Mouse (Mus musculus) gonadal fat pad, adult 2 months (tissue): Measurements from ENCODE around the gene Trim69. TPM values are rescaled to one million over a fixed set of nuclear protein-coding genes. Genes with fewer than 3 reads are reported as not detected.

Experiments used
- DNase-seq: peaks from one replicate; pipeline ENCODE4 v3.0.0-alpha.2; 2012; ENCODE audit warnings: low read depth
- polyA plus RNA-seq: library from polyadenylated mRNA; depleted of rRNA; stranded (reverse); fragments of >200 nt; gene quantifications from 2 replicates; pipeline ENCODE4 v1.2.3, GENCODE M21; 2012; rRNA removed

Trim69 gene
- polyA plus RNA-seq: 0.15 and 0.23 TPM in 2 replicates

DNA sequence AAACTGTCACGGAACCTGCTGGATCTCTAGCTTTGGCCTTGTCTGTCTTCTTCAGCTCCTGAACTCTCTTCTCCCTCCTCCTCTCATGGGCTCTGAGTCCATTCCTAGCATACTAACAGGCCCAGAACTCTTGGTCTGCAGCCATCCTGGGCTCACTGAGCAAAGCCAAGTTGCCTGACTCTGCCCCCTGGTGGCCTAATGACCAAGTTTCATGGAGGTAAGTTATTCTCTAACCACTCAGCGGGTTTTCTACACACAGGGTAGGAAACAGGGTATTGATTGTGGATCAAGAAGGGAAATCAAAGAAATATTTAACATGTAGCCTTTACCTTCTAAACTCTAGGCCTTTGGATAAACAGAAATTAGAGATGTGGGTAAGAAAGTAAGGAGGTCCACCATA lies at the start of gene Trim69:
TSS of gene Trim69 (plus strand) at position 21 of the 400 bp plus-strand sequence.
- DNase-seq: no peak

DNA sequence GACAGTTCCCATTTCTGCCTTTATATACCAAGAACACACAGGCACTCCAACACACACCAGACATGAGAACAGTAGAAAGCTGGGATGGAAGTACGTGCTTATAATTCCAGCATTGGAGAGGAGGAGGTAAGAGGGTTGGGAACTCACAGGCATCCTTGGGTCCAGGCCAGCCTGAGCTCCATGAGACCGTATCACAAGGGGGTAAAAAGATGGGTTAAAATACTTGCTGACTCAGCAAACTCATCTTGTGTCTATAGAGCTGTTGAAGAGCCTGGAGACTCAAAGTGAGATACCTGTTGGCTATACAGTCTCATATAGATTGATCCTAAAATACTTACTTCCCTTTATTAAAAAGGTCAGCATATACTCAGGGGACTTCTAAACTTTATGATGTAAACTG lies 43.6 kb upstream of the Trim69 start:
- no peak for DNase-seq

DNA sequence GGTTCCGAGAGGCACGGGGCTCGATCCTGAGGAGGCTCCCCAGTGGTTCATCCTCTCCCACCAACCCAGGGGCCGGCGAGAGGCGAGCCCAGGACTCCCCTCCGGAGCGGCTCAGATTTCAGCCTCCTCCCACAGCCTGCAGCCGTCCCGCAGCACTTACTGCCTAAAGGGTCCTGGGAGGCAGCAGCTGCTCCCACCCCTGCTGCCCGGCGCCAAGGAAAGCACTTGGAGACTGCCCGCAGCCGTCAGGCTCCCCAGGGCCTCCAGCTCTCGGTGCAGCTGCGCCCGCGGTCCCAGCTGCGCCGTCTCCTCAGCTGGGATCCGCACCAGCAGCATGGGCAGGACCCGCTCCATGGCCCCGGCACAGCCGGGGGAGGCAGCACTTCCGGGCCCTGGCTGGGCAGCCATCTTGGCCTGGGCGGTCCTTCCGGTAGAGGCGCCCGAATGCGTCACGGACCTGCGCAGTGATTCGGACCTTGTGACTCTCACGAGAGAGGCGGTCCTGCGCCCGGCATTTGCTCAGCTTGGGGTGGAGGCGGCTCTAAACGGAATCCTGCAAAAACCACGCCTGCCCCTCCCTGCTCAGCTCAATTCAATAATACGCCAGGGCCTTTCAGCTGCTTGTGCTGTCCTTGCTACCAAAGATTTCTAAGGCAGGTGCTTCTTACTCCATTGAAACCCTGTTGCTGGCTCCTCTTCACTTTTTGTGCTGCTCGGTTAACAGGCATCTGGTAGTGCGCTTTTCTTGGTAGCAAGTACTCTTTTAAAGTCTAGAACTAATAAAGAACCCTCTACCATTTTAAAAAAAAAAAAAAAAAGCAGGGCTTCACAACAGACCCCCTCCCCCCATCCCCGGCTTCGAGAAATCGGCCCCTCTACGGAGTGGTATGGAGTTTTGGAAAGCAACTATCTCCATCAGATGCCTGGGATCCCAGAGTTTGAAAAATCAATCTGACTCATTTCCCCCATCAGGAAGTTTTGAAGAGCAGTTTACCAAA lies 42.2 kb upstream of the Trim69 start, which contains the start of gene Spg11:
TSS of gene Spg11 (minus strand) at position 426 of the 998 bp plus-strand sequence.
- DNase-seq: peak; percentile 63

DNA sequence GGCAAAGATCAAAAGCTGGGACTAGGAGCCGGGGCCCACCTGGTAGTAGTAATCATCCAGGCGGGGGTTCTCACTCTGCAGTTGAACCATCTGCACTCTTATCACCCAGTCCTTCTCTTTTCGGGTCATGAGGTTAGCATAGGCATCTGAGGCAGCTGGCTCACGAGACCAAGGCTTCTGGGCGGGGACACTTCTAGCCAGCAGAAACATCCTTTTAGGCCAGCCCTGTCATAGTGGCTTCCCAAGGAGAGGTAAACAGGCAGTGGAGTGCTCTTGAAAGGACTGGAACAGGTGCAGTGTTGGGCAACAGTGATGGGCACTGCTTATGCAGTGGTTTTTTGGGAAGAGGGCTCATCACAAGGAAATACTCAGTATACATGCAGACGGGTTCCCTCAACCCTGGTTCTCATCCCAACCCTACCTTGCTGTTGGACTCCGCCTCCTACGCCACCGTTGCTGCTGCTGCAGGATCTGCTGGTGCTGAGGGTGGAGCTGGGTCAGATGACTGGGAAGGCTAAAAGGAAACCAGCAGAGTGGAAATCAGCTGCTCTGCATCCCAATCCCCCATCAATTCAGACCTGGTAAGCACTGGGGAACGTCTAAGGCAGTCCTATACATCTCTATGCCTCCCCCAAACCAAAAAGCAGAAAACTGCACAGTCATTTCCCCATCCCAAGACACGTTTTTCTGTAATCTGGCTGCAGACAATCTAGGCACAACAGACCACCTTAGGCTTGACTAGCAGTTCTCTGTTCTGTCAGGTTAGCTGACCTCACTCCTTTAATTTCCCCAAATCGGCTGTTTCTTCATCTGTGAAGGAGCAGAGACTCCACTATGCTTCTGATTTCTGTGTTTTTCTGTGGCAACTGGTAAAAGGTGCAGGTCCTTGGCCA lies 34.6 kb upstream of the Trim69 start:
- no peak for DNase-seq

DNA sequence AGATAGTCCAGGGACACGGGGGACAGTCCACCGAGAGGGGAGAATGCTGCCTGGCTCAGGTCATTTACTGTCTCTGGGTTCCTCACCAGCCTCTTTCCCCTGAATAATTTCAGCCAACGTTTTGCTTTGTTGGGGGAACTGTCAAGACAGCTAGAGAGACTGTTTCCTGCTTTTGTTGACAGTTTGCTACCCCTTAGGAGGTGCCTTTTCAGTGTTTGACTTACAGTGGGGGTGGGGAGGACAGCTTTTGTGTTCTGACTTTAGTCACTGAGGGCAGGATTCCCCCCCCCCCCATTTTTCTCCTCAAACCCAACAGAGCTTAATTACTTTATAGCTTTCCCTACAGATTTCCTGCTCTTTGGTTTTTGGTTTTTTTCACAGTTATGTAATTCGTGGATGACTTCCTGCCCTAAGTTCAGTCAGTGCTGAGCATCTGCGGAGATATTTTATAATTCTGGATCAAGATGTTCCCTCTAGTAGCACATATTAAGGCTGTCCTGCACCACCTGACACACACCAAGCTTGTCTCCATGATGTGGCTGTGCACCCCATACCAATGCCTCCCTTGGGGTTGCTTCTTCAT lies 33.6 kb upstream of the Trim69 start:
- DNase-seq: no peak

GRCm38 (mm10) chr2:122127635-122128034 lies 32.9 kb upstream of the Trim69 start:
- no peak for DNase-seq

DNA sequence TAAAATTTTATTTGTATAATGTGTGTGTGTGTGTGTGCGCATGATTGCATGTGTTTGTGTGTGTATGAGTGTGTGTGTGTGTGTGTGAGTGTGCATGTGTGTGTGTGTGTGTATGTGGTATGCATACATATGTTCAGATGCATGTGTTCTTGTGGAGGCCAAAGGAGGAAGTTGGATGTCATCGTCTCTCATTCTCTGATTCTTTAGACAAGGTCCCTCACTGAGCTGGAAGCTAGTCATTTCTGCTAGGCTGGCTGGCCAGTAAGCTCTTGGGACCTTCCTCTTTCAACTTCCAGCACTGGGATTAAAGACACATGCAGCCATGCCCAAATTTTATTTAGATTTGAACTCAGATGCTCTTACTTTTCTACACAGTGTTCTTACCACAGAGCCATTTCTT lies 28.4 kb upstream of the Trim69 start:
- no peak for DNase-seq

DNA sequence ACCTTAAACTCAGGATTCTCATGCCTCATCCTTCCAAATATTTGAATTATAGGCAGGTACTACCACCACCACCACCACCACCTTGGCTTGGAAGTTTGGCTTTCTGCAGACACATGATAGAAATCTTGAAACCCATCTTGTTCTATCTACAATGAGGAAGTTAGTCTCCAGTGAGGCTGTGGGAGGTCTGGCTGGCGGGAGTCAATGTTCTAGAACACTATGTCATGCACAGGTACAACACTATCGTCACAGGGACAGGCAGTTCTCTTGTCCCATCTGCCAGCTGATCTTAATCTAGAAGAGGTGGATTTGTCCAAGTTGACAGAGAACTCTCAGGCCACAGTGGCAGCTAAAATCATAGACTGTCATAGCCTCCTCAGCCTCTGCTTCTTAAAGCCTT lies 27.9 kb upstream of the Trim69 start:
- no peak for DNase-seq

- no peak for DNase-seq
Measured at GRCm38 (mm10) chr2:122137839-122138465, 22.5 kb upstream of the Trim69 start.

DNA sequence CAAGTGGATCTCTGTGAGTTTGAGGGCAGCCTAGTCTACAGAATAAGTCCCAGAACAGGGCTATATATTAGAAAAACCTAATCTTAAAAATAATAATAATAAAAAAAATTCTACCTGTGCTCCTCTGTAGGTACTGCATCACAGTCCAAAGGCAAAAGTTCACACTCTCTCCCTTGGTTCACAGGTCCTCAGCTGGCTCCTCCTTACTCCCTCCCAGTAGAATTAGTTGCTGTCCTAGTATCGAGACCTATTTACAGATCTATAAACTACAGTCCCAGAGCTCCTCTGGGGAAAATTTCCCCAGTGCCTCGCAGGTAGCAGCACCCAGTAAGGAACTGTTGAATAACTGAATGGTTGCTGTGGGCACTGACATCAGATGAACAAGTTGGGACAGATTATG lies 19.7 kb upstream of the Trim69 start:
- no peak for DNase-seq

DNA sequence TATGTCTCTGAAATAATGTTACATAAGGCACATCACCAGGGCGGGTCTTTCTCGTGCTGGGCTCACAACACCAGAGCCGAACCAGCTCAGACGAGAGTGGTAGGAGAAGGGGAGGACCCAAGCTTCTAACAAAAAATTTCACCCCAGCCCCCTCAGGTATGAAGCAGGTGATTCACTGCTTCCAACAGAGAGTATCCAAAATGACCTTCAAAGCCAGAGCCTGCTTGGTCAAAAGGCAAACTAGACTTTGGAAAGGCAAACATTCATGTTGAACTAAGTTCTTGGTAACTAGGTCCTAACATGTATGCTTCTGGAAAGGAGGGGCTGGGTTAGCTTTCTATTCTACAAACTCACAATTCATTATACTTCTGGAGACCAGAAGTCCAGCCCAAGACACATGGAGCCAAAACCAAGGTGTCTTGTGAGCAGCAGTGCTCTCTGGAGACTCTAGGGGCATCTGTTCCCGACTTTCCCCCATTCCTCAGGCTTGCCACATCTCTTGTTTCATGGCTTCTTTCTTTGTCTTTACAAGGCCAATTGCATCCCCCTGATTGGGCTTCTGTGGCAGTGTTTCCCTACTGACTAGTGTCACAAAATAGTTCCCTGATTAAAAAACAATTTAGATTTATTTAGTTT lies 19.1 kb upstream of the Trim69 start:
- DNase-seq: no peak

DNA sequence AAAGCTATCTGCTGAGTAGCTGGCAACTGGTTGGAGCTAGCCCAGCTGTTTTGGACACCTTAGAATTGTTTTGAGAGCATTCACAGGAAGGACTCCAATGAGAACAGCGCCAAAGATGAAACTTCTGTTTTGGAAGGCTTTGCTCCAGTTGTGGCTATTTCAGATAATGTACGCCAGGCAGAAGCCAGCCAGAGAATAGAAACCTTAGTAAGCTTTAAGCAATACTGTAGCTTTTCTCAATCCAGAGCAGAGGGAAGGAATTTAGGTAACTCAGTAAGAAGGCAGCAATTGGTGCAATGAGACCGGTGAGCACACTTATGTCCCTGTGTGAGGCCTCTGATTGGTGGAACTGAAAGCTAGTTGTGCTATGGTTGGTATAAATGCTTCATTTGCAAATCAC lies 17.4 kb upstream of the Trim69 start:
- DNase-seq: no peak

- no peak for DNase-seq
Measured at GRCm38 (mm10) chr2:122145756-122146155, 14.7 kb upstream of the Trim69 start.

DNA sequence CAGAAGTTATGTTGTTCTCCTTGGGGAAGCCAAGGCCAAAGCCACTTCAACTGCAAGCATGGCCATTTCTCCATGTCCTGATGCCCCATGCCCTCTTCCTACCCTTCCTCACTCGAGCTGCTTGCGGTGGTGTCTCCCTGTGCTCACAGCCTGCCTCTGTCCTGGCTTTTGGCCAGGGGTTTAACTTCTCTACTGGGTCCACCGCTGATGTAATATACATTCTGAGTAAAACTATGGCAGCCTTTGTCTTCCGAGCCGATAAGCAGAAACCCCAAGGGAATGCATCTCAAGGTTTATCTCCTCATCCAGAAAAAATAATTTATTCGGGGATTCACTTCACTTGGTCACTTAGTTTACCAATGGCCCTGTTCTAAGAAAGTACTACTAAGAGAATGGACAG lies 13.8 kb upstream of the Trim69 start:
- no peak for DNase-seq

GRCm38 (mm10) chr2:122147508-122148241 lies 12.8 kb upstream of the Trim69 start, which contains the start of gene B2m:
Gene B2m, plus strand, starts transcription at chr2:122147686.
- no peak for DNase-seq

- no peak for DNase-seq
Measured at GRCm38 (mm10) chr2:122148242-122148917, 12.1 kb upstream of the Trim69 start.

GRCm38 (mm10) chr2:122149316-122149715 lies 11.2 kb upstream of the Trim69 start:
- DNase-seq: no peak

- no peak for DNase-seq
Measured at GRCm38 (mm10) chr2:122149716-122150115, 10.8 kb upstream of the Trim69 start.

DNA sequence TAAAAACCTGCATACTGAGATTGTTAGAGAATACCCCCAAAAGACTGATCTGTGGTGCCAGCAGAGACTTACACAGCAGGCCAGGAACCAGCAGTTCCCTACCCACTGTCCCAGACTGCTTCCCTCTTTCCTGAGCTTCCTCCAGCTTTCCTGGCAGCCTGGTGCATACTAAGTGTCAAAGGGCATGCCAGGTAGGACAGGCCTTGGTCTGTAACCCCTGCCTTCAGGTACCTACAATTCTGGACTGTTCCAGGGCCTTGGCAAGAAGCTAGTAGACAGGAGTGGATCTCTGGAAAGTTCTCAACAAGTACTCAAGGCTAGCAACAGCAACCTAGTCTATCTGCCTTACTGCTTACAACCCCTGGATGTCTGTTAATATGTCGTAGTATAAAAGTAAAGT lies 9.3 kb upstream of the Trim69 start:
- no peak for DNase-seq

GRCm38 (mm10) chr2:122152850-122153249 lies 7.7 kb upstream of the Trim69 start:
- no peak for DNase-seq
